Mouse (Mus musculus): ENCODE results near the gene Olfr555.
"Not testable (repeated sequence)": the region's sequence is repeated elsewhere in the genome, so short reads cannot be mapped to it uniquely, and the experiment has no call there.

Gene Olfr555

DNA sequence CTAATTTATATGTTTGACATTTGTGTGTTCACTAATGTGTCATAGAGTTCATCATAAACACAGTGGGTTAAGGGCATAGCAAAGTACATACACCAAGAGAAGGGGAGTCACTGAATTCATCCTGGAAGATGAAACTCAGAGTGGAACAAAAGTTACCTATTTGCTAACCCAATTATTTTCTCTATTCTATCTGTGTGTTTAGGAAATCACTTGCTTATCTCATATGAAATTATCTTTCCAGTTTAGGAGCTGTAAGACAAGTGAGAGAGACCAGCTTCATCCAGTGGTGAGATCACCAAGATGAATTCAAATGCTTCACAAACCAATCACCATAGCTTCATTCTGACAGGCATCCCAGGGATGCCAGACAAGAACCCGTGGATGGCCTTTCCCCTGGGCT is at the start of gene Olfr555:
Gene Olfr555 (plus strand): TSS at position 301 of the 400 bp plus-strand sequence.
- in situ Hi-C loops (cut with MboI, MseI), result no loop called here

DNA sequence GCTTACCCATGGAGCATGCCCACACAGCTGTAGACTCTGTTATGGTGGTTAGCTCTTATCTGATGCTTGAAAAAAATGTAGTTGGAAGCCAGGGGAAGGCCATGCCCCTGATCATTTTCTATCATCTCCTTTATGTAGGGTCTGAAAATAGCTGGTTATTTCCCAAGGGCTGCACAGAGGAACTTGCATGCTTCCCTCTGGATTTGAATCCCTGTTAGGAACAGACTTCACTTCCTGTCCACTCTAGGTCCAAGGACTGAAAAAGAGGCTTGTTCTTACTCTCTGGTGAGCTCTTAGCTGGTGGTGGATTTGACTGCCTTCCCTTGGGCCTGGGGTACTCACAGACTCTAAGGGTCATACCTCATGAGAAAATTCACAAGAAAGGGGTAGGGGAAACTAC is 40.5 kb upstream of the Olfr555 start, which contains the start of gene Olfr553:
Gene Olfr553 (minus strand): TSS at position 101 of the 400 bp plus-strand sequence.
- in situ Hi-C loops (cut with MboI, MseI), result no loop called here

DNA sequence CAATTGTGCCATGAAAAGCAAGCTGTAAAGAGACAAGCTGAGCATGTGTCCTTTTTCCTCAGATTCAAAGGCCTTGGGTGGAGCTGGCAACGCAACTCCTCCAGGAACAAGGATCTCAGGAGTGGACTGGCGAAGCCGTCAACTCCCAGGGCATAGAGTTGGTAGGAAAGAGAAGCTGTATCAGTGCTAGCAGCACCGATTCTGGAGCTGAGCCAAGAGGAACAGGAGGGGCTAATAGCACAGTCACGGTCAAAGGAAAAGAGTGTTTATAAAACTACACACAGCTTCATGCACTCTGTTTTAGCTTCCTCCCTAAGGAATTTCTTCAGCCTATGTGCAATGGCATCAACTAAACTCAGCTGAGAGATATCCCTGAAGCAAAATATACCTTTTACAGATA is 39.0 kb upstream of the Olfr555 start:
- in situ Hi-C loops (cut with MboI, MseI), result no loop called here

DNA sequence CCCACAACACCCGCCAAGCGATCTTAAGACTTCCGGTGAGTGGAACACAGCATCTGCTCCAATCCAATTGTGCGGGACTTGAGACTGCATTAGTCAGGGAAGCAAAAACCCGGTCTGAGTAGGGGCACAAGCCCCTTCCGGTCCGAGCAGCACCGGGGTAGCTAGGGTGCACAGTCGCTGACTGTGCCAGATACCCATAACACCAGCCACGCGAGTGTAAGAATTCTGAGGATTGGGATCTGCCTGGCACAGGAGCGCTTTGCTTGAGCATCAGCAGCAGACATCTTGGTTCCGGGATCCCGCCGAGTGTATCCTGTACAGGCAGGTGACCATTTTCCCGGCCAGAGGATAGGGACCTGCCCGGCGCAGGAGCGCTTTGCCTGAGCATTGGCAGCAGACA is 38.3 kb upstream of the Olfr555 start:
- in situ Hi-C loops (cut with MboI, MseI), result not testable (repeated sequence)

DNA sequence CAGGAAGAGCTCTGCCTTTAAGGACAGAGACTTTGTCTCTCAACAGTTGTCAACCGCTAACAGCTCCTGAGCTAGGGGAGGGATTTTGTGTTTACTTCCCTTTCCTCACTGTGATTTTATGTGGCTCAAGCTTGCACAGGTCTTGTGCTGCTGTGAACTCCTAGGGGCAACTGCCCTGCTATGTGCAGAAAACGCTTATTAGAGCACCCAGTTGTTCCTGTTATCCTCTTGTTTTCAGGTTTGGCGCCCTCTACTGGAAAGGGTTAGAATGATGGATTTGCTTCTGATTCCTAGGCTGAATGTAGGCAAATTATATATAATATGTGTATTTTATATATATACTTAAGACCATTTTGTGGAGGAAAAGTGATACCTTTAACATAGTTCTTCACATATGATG is 22.0 kb upstream of the Olfr555 start:
- in situ Hi-C loops (cut with MboI, MseI), result loop anchor here (5.0 kb wide), 2 partner anchors 59 to 124 kb away; no protein-coding TSS in a partner anchor

DNA sequence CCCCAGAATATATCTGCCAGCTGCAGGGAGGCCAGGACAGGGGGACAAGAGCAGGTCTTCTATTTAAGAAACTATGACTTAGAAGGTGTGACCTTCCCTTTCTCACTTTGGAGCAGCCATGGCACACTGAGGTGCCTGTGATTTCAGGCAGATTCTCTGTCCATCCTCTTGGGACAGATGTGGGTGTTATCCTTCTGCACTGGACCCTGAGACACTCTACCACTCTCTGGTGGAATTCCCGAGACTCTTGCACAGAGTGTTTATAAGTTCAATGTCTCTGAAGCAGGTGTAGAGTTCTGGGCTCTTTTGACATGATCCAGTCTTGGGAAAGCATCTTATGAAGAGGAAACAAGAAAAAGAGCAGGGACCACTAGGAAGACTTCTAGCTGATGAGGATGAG is 20.5 kb upstream of the Olfr555 start, which contains the start of gene Olfr554:
Gene Olfr554 (plus strand): TSS at position 301 of the 400 bp plus-strand sequence.
- in situ Hi-C loops (cut with MboI, MseI), result loop anchor here (5.0 kb wide), 2 partner anchors 61 to 126 kb away; no protein-coding TSS in a partner anchor

DNA sequence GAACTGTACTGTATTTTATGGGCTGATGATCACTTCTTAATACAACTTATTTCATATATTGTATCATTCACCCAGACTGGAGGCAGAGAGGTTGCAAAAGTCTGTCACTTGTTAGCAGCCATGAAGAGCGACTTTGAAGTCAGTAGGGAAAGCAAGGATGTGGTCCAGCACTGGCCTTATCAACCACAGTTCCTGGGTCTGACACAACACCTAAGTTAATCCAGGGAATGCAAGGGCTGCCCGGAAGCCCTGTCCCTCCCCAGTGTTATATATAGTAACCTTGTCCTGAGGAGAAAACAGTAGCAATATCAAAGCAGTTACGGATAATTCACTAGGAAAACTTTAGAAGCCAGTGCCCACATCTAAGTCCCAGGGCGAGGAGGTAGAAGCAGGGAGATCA is 13.7 kb upstream of the Olfr555 start:
- in situ Hi-C loops (cut with MboI, MseI), result not testable (repeated sequence)

DNA sequence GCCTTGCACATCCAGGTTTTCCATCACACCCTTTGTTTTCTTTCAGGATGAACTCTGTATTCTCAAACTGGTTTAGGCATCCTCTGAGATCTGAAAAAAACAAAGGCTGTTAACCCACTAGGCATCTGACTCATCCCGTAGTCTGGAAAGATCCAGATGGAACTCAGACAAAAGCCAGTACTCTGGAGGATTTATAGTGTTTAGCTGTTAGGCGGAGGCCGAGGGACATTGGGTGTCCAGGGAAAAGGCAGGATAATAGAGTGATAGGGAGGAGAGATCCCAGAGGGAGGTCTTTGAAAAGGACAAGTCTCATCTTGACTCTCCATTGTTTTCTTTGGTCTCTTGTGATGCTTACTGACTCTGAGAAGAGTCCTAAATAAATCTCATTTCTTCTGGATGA is 6.0 kb downstream of the Olfr555 start, which contains the start of gene Olfr556:
Gene Olfr556 (plus strand): TSS at position 301 of the 400 bp plus-strand sequence.
- in situ Hi-C loops (cut with MboI, MseI), result no loop called here

DNA sequence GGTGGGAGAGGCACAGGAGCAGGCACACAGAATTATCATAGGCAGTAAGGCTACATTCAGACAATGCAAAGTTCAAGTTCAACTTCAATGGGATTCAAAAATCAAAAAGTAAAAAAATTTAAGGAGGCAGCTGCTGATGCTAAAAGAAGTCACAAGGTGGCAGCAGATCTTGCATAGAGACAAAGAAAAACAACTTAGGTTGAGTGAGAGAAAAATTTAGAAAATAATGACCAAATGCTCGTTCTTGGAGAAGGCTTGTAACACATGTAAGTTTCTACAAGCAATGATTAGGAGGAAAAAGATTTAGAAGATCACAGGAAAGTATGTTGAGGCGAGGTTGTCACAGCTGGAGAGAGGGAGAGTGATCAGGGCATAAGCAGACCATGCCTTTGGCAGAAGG is 6.8 kb downstream of the Olfr555 start:
- in situ Hi-C loops (cut with MboI, MseI), result no loop called here

DNA sequence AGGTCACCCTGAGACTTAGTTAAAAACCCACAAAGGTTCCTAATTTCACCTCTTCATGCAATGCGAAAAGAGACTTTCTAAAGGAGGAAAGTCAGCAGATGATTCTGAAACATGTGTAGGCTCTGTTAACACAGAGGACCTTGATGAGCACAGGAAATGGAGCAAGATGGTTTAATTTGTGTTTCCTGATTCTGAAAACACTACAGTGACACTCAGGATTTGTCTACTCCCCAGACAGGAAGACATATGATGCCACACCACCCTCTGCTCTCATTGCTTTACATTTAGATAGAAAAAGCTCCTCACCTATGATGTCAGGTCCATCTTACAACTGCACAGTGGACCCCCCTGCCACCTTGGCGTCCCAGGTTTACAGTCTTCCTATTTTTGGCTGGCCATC is 17.6 kb downstream of the Olfr555 start:
- in situ Hi-C loops (cut with MboI, MseI), result no loop called here

DNA sequence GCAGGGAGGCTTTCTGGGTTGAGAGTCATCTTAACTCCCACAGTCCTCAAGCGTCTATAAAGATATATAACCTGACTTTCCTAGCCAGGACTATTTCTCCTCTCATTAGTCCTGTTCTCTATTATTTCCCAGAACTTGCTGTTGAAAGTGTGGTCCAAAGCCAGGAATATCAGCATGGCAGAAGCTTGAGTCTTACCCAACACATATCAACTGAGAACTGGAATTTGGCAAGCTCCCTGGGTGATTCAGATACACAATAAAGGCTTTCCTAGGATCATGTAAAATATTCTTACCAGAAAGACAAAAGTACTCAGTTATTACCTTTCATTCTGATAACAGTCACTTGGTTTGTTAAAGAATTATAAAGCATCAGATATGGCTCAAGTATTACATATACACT is 23.3 kb downstream of the Olfr555 start:
- in situ Hi-C loops (cut with MboI, MseI), result no loop called here

DNA sequence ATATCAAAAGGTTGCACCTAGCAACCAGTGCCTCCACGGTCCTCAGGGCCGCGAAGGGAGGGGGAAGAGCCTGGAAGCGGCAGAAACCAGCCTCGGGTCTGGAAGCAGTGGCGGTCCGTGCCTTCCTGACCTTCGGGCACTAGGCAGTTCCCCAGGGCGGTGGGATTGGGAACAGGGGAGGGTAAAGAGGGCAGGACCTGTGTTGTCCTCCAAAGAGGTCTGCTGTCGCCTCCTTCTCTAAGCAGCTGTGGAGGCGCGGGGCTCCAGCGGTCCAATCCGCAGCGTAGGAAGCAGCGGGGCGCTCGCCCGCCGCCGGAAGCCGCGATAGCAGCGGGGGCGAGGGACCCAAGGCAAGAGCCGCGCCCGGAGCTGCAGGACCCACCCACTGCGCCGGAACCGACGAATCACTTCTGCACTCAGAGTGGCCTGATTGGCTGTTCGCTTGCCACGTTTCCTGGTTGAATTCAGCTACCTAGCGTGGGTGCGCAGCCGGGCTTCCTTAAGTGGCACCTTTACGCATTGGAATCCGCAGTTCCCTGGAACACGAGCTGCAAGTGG is 28.4 kb downstream of the Olfr555 start, which contains the start of gene Trim68:
Gene Trim68 (minus strand): TSS at position 384 of the 558 bp plus-strand sequence.
- in situ Hi-C loops (cut with MboI, MseI), result no loop called here

DNA sequence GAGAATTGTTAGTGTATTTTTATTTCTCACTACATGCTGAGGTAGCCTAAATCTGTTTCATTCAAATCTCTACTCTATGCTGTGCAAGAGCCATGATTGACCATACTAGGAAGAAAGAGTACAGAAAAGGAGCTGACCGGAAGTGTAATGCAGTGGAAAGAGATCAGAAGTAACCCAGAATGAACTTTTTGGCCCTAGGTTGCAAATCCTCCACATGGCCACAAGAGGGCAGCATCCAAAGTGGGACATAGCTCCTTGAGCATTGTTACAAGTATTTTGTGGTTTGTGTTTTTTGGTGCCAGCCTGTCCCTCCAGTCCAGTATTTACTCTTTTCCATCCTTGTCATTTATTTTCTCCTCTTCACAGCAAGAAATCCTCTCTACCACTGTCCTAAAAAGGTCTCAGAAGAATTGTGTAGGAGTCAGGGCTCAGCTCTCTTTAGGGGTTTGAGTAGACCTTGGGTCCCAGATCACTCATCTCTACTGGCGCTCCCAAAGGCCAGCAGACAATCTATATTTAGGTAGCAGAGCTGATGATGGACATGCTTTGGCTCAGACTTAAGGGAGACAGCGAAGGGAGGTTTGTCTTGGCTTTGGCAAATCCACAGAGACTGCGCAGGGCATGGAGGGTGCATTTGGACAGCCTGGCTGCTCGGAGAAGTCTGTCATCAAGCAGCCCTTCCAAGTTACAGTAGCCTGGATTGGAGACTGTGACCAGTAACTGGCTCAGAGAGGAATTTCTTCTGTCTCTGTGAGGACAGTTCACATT is 36.9 kb downstream of the Olfr555 start, which contains the start of gene Olfr557:
Gene Olfr557 (plus strand): TSS at position 553 of the 768 bp plus-strand sequence.
- in situ Hi-C loops (cut with MboI, MseI), result loop anchor here (10.0 kb wide), 1 partner anchor 219 kb away; the partner anchor contains the start of gene Olfr571

DNA sequence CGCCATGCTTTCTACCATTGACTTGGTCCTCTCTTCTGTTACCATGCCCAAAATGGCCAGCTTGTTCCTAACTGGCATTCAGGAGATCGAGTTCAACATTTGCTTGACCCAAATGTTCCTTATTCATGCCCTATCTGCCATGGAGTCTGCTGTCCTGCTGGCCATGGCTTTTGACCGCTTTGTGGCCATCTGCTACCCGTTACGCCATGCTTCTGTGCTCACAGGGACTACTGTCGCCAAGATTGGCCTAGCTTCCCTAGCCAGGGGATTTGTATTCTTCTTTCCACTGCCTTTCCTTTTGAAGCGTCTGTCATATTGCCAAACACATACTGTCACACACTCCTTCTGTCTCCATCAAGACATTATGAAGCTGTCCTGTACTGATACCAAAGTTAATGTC is 39.8 kb downstream of the Olfr555 start:
- in situ Hi-C loops (cut with MboI, MseI), result loop anchor here (10.0 kb wide), 1 partner anchor 216 kb away; the partner anchor contains the start of gene Olfr571

DNA sequence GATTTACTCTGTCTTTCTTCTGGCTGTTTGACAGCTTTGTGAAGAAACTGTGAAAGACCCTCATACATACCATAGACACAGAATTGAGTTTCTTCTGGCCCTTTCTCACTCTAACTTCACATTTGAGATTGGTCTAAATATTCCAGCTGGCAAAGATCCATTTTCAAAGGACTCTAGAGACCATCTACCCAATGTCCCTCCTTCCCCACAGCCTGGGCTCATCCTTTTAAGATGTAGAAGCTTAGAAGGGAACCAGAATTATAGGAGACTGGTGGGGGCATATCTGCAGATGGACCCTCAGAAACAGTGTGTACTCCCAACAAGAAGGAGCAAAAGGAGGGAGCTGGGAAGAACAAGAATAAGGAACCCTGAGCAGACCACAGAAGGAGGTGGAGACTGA is 43.3 kb downstream of the Olfr555 start, which contains the start of gene Olfr558:
Gene Olfr558 (plus strand): TSS at position 301 of the 400 bp plus-strand sequence.
- in situ Hi-C loops (cut with MboI, MseI), result no loop called here
